Mouse (Mus musculus): Measurements from ENCODE around the gene Txndc5. TPM values are rescaled to one million over a fixed set of nuclear protein-coding genes. Genes with fewer than 3 reads are reported as not detected.

The Txndc5 gene
- total and polyA plus RNA-seq, 3 experiments = 29.7 to 39.5 (median 34.7) TPM

DNA sequence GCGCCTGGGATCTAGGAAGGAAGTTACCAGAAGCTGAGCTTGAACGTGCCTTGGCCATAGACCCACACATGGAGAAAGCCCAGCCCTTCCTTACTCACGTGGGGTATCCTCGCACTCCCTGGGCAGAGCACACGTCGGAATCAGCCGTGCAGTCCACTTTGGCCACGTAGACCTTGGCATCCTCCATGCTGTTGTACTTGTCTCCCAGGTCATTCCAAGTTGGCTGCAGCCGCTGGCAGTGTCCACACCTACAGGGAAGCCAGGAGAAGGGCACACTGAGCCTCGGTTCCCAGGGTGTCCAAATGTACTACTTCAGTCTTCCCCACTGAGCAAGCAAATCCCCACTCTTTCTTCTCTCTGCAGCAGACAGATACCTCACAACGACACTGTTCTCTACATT lies 5.4 kb downstream of the Txndc5 start:
- WGBS = 73% methylated on average over 11 of the region's 11 CpGs
- Histone ChIP-seq H3K9ac (ENCODE audit: low read depth, low read length) (no peak overlapping the region), H3K4me1 (ENCODE audit: control insufficient read depth, insufficient read depth, low read length) (peaks cover 4% of the 10 kb centered on the region), H3K4me3 (no peak overlapping the region), H3K27ac (no peak overlapping the region), H3K36me3 (ENCODE audit: control insufficient read depth, insufficient read depth, low read length) (peaks cover 8% of the 10 kb centered on the region), H3K79me2 (replicated peaks; ENCODE audit: control insufficient read depth, insufficient read depth, low read length) (no peaks in the 10 kb centered on the region), H3K27me3 (ENCODE audit: control insufficient read depth, insufficient read depth, low read length) (no peaks in the 10 kb centered on the region)
- intact Hi-C loops (cut with DNase I) = no loop called here
- no peak for TF ChIP-seq POLR2A (IDR thresholded peaks at IDR 0.05; ENCODE audit: insufficient read depth, low read depth, low read length)
- TF ChIP-seq EP300 (IDR thresholded peaks at IDR 0.05; ENCODE audit: insufficient read depth, low read depth, low read length) = no peak
- no peak for TF ChIP-seq CTCF (IDR thresholded peaks at IDR 0.05)
- no peak for DNase-seq

DNA sequence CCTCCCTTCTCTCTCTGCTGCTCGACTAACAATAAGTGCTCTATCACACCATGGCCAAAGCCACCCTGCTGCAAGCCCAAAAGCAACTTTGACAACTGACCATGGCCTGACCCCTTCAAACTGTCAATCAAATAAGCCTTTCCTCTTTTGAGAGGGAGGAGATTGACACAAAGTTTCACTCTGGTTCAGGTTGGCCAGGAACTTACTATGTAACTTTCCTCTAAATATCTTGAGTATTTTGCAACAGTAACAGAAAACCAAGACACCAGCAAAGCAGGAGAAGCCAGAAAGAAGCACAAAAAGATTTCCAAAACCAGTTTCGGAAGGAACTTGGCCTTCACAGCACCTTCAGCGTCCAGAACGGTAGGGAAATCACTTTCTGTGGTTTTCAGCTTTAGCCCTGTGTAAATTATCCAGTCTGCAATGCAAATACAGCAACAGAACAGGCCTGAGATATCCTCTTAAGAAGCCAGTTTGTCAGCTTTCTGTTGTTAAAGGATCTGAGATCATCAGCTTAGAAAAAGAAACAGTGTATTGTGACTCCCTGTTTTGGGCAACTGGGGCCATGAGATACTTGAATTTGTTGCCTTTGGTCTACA lies 6.5 kb downstream of the Txndc5 start:
- intact Hi-C loops (cut with DNase I) = no loop called here
- DNase-seq = no peak
- Histone ChIP-seq H3K27me3 (ENCODE audit: control insufficient read depth, insufficient read depth, low read length) (no peaks in the 10 kb centered on the region), H3K27ac (no peak overlapping the region), H3K9ac (ENCODE audit: low read depth, low read length) (no peak overlapping the region), H3K36me3 (ENCODE audit: control insufficient read depth, insufficient read depth, low read length) (peaks cover 8% of the 10 kb centered on the region), H3K4me1 (ENCODE audit: control insufficient read depth, insufficient read depth, low read length) (peaks cover 4% of the 10 kb centered on the region), H3K79me2 (replicated peaks; ENCODE audit: control insufficient read depth, insufficient read depth, low read length) (no peaks in the 10 kb centered on the region), H3K4me3 (no peak overlapping the region)
- TF ChIP-seq CTCF (IDR thresholded peaks at IDR 0.05) (no peak), EP300 (IDR thresholded peaks at IDR 0.05; ENCODE audit: insufficient read depth, low read depth, low read length) (no peak), POLR2A (IDR thresholded peaks at IDR 0.05; ENCODE audit: insufficient read depth, low read depth, low read length) (no peak)
- WGBS = 73% methylated on average over 4 of the region's 4 CpGs

DNA sequence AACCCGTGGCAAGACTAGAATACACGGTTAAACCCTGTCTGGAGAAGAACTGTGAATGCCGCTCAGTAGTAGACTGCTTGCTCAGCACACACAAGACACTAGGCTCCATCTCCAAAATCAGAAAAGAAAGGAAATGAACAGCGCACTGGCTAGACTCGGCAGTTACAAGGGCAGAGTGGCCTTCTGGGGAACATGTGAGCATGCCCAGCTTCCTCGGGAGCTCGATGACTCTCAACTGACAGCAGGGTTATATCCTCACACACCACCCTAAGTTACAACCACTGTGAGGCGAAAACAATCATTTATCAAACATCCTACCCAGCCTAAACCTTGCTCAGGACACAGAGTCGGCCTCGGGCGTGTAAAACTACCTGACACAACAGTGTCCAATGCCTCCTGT lies 8.3 kb downstream of the Txndc5 start:
- Histone ChIP-seq H3K4me1 (ENCODE audit: control insufficient read depth, insufficient read depth, low read length) (no peaks in the 10 kb centered on the region), H3K9ac (ENCODE audit: low read depth, low read length) (no peak overlapping the region), H3K79me2 (replicated peaks; ENCODE audit: control insufficient read depth, insufficient read depth, low read length) (no peaks in the 10 kb centered on the region), H3K27me3 (ENCODE audit: control insufficient read depth, insufficient read depth, low read length) (no peaks in the 10 kb centered on the region), H3K27ac (no peak overlapping the region), H3K4me3 (no peak overlapping the region), H3K36me3 (ENCODE audit: control insufficient read depth, insufficient read depth, low read length) (peaks cover 6% of the 10 kb centered on the region; the same call in 1 of the 2 replicates)
- DNase-seq = no peak
- intact Hi-C loops (cut with DNase I) = no loop called here
- WGBS = 91% methylated on average over 11 of the region's 11 CpGs
- TF ChIP-seq EP300 (IDR thresholded peaks at IDR 0.05; ENCODE audit: insufficient read depth, low read depth, low read length) (no peak), CTCF (IDR thresholded peaks at IDR 0.05) (no peak), POLR2A (IDR thresholded peaks at IDR 0.05; ENCODE audit: insufficient read depth, low read depth, low read length) (no peak)

DNA sequence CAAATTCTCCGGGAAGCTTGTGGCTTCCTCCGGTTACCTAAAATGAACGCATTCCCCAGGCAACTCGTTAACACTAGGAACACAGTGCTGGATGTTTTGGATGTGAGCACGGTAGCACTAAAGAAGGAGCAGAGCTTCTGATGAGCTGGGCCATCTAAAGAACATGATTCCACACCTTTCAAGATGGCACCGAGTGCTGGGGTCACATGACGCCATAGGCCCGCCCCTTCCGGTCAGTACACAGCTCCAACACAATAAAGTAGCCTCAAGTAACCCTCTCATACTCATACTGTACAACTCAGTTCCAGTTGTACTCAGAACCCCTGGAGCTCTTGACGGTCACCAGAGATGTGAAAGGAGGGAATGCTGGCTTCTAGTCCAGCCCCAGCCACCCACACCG lies 12.0 kb downstream of the Txndc5 start:
- Histone ChIP-seq H3K4me3 (no peak overlapping the region), H3K27ac (no peak overlapping the region), H3K9ac (ENCODE audit: low read depth, low read length) (no peak overlapping the region), H3K79me2 (replicated peaks; ENCODE audit: control insufficient read depth, insufficient read depth, low read length) (no peaks in the 10 kb centered on the region), H3K4me1 (ENCODE audit: control insufficient read depth, insufficient read depth, low read length) (no peaks in the 10 kb centered on the region), H3K36me3 (ENCODE audit: control insufficient read depth, insufficient read depth, low read length) (no peaks in the 10 kb centered on the region), H3K27me3 (ENCODE audit: control insufficient read depth, insufficient read depth, low read length) (no peaks in the 10 kb centered on the region)
- 86% methylated on average over 11 of the region's 11 CpGs for WGBS
- no peak for DNase-seq
- TF ChIP-seq CTCF (IDR thresholded peaks at IDR 0.05) (no peak), POLR2A (IDR thresholded peaks at IDR 0.05; ENCODE audit: insufficient read depth, low read depth, low read length) (no peak), EP300 (IDR thresholded peaks at IDR 0.05; ENCODE audit: insufficient read depth, low read depth, low read length) (no peak)
- intact Hi-C loops (cut with DNase I) = no loop called here

DNA sequence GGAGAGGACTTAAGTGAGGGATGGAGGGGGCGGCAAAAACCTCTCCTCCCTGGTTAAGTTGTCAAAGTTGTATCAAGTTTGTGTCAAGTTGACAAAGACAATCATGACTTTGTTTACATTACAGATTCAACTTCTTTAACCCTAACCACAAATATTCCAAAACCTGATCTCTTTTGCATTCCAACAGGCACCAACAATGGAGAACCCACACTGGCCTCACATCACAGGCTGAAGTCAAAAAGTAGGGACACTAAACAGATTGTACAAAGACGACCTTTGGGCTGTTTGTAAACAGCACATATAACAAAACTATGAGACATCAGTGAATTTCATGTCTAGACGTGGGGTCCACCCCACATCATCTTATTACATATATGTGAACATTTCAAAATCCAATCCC lies 12.8 kb downstream of the Txndc5 start:
- no peak for DNase-seq
- Histone ChIP-seq H3K36me3 (ENCODE audit: control insufficient read depth, insufficient read depth, low read length) (no peaks in the 10 kb centered on the region), H3K4me1 (ENCODE audit: control insufficient read depth, insufficient read depth, low read length) (no peaks in the 10 kb centered on the region), H3K27me3 (ENCODE audit: control insufficient read depth, insufficient read depth, low read length) (no peaks in the 10 kb centered on the region), H3K79me2 (replicated peaks; ENCODE audit: control insufficient read depth, insufficient read depth, low read length) (no peaks in the 10 kb centered on the region), H3K4me3 (no peak overlapping the region), H3K9ac (ENCODE audit: low read depth, low read length) (no peak overlapping the region), H3K27ac (no peak overlapping the region)
- intact Hi-C loops (cut with DNase I) = no loop called here
- WGBS = 87% methylated on average over 3 of the region's 3 CpGs
- TF ChIP-seq POLR2A (IDR thresholded peaks at IDR 0.05; ENCODE audit: insufficient read depth, low read depth, low read length) (no peak), CTCF (IDR thresholded peaks at IDR 0.05) (no peak), EP300 (IDR thresholded peaks at IDR 0.05; ENCODE audit: insufficient read depth, low read depth, low read length) (no peak)

DNA sequence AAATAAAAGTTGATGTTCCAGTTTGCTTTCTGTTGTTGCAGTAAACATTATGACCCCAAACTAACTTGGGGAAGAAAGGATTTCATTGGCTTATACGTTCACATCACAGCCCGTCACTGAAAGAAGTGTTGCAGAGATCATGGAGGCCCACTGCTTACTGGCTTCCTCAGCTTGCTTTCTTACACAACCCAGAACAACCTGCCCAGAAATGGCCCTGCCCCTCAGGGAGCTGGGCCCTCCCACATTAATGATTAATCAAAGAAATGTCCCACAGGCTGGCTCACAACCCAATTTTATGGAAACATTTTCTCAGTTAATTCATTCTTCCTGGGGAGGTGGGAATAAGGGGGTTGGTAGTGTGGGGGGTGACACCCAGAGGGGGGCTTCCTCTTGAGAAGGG lies 13.2 kb downstream of the Txndc5 start:
- Histone ChIP-seq H3K4me1 (ENCODE audit: control insufficient read depth, insufficient read depth, low read length) (no peaks in the 10 kb centered on the region), H3K27ac (no peak overlapping the region), H3K27me3 (ENCODE audit: control insufficient read depth, insufficient read depth, low read length) (no peaks in the 10 kb centered on the region), H3K4me3 (no peak overlapping the region), H3K9ac (ENCODE audit: low read depth, low read length) (no peak overlapping the region), H3K36me3 (ENCODE audit: control insufficient read depth, insufficient read depth, low read length) (no peaks in the 10 kb centered on the region), H3K79me2 (replicated peaks; ENCODE audit: control insufficient read depth, insufficient read depth, low read length) (no peaks in the 10 kb centered on the region)
- WGBS = 84% methylated on average over 2 of the region's 2 CpGs
- intact Hi-C loops (cut with DNase I) = no loop called here
- no peak for TF ChIP-seq EP300 (IDR thresholded peaks at IDR 0.05; ENCODE audit: insufficient read depth, low read depth, low read length)
- TF ChIP-seq CTCF (IDR thresholded peaks at IDR 0.05) = no peak
- TF ChIP-seq POLR2A (IDR thresholded peaks at IDR 0.05; ENCODE audit: insufficient read depth, low read depth, low read length) = no peak
- no peak for DNase-seq

All from heart, adult 2 months (tissue).